Mouse (Mus musculus): Measurements from ENCODE around the gene Saysd1.

The Saysd1 gene

DNA sequence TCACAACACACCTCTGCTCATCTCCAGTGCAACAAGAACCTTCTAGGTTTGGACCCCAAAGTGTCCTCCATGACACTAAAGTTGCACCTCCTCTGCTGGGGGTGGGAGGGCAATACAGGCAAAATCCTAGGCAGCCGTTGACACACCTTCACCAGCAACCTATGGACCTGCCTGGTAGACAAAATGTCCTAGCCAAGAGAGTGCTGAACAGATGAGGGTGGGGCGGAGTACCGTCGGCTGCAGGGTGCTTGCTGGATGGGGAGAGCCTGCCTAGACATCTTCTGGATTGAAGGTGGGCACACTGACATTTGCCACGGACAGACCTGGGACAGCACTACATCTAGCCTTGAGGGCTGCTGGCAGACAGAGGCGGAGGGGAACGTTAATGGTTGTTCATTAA is 26.1 kb upstream of the Saysd1 start:
- DNase-seq (ENCODE audit: low spot score in 2 of 2) = no peak

DNA sequence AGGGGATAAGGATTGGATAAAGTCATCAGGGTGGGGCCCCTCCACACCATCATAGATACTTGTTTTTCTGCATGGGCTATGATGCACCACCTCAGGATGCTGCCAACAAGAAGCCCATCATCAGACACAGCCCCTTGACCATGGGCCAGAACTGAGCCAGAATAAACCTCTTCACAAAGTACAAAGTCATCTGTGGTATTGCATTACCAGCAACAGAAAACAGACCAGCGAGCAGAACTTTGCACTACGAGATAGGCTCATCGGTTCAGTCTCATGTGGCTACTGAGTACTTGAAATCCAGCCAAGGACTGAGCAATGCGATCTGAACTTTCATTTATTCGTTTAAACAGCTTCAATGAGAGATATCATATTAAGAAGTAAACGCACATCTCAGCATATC is 24.4 kb upstream of the Saysd1 start:
- DNase-seq (ENCODE audit: low spot score in 2 of 2) = no peak

DNA sequence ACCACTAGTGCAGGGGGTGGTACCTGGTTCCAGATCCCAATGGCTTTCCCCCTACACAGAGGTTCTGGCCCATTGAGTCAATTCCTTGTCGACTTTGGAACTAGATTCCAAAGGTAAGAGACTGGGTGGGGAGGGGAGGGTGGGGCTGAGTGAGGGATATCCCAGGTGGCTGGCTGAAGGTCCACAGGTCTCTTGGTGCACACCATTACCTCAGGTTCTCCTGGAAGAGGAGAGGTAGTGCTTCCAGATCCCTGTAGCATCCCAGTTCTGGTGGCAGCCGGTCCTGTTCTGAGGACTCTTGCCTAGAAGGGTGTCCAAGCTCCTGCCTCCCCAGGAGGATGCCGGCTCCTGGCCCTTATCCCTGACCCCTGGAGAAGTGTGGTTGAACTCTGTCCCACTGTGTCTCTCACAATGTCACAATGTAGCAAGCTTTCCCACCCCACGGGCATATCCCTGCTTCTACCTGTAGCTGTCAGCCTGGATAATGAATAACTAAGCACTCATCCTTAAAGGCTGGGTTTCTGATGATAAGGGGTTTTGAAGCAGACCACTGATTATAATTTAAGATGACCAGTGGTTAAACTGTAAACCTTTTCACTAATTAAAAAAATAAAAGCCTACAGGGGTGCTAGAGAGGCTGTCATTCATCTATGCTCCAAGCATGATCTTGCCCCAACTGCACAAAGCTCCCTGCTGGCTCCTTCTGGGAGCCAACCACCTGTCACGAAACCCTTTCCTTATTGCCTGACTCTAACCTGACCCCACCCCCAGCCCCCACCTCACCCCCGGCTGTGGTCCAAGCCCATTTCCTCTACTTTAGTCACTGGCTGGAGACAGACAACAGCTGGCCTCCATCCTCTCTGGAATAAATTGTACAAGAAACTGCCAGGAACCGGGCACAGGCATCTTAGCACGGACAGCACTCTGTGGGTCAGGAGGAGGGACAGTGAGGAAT is 20.7 kb upstream of the Saysd1 start:
- DNase-seq (ENCODE audit: low spot score in 2 of 2) = no peak

DNA sequence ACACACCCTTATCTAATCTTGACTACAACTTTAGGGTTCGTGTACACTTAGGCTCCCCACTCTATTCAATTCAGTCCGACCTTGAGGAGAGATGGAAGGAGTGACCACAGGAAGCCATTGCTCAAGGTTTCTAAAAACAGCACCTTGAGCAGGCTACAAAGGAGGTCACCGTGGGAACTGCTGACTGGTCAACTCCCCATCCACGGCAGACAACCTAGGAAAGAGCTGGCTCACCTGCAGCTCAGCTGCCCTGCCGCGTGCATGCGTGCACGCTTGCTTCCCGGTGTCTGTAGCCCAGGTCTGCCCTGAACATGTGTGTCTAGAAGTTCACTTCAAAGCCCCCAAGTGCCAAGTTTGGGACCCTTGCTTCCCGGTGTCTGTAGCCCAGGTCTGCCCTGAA is 19.3 kb upstream of the Saysd1 start:
- no peak for DNase-seq (ENCODE audit: low spot score in 2 of 2)

DNA sequence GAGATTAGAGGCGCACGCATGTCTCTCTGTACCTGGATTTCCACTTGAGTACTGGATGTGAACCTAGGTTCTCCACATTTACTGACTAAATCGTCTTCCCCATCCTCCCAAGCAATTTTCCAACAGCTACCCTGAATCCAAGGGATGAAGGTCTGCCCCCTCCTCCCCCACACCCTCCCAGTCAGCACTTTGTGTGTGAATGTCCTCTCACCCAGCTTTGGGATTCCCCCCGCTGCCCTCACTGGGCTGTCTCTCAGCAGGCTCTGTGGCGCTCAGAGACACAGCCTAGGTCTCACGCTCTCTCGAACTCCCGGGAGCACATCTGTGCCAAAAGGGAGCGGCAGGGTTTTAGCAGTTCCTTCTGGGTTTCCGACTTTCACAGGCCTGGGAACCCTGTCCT is 17.4 kb upstream of the Saysd1 start:
- no peak for DNase-seq (ENCODE audit: low spot score in 2 of 2)

DNA sequence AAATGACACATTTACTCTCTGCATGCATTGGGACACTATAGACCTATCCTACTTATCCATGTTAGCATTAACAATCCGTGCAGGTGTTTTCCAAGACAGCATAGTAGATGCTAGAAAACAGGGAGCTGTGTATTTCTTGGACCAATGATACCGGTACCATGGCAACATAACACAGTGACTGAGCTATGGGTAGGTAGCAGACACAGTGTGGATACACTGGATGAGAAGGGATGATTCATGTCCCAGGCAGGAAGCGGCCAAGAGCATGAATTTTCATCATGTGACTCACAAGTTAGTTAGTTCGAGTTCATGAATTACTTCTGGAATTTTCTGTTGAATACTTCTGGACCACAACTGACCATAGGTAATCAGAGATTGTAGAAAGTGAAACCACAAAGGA is 16.6 kb upstream of the Saysd1 start:
- no peak for DNase-seq (ENCODE audit: low spot score in 2 of 2)

DNA sequence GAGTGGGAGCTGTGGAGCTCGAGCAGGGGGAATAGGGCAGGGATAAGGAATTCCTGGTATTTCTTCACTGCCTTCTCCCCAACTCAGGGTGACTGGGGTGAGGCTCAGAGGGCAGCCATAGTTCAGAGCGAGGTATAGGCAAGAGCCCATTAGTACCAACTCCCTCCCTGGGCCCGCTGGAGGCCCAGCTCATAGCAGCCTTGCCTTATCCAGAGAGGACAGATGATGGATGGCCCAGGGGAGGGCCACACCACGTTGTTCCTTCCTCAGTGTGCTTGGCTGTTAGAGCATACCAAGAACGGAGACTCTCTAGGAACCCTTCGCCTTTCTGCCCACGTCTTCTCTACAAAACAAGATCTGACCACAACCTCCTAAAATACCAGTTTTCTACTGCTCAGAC is 15.9 kb upstream of the Saysd1 start:
- no peak for DNase-seq (ENCODE audit: low spot score in 2 of 2)

DNA sequence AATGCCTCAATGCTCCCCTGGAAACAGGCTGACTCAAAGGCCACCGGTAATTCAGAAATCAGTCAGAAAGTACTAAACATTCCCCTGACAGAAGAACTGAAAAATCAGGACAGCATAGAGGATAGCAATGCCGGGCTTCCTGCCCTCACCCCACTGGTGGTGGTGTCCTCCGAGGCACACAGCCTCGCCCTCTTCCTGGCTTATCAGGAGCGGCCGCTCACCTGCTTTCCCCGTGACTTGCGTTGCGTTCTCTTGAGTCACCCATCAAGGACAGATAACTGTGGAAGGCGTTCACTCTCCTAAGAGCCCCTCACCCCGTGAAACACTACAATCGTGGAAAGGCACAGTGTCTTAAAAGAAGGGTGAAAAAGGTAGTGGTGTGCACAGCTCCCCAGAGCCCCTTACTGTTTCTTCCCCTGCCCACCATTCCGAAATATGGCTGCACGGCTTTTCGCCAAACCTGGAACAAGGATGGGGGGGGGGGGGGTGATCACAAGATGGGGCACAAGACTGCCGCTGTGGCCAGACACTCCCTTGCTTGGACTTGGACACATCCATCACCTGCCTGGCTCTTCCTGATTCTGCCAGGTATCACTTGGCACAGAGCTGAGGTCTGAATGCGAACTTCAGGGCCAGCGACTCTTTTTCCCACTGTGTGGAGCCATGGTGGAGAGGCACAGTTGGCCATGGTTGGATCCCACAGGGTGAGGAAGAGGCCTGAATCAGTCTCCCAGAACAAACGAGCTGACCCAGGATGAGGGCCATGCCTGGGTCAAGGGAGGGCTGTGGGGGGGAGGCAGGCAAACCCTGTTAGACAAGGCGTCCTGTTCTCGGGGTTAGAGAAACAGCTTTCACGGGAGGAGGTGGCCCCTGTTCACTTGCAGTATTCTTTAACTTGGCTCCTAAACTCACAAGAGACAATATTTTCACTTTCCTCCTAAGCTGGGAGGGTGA is 11.1 kb upstream of the Saysd1 start:
- DNase-seq (ENCODE audit: low spot score in 2 of 2) = no peak

DNA sequence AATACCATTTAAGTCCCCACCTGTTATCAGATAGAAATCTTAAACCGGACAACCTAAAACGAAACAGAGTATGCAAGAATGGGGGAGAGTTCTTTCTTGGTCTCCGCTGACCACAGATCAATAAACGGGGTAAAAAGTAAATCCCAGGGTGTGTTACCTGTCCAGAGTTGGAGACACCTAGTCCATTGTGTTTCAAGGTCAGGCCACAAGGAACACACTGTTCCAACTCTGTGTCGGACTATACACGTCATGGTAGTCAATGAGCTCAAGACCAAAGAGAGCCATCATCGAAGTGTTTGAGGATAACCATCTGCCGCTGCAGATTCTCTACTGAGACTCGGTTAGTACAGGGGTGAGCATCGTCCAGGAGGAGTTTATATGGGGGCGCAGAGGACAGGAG is 10.2 kb upstream of the Saysd1 start:
- DNase-seq (ENCODE audit: low spot score in 2 of 2) = no peak

DNA sequence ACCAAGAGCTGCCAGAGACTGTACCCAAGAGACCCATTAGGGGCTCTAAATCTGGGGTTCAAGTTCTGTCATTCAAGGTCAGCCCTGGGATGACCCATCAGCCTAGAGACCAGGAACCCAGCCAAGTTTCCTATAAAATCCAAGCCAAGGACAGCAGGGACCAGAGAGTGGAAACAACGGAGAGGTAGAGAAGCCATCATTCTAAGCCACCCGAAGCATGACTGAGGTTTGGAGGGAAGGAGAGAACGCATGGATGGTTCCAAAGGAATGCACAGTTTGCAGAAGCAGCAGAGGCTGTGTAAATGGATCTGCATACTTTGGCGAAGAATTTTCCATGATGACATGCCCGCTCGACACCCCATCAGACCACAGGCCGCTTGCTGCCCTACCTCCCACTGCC is 9.5 kb upstream of the Saysd1 start:
- DNase-seq (ENCODE audit: low spot score in 2 of 2) = no peak

DNA sequence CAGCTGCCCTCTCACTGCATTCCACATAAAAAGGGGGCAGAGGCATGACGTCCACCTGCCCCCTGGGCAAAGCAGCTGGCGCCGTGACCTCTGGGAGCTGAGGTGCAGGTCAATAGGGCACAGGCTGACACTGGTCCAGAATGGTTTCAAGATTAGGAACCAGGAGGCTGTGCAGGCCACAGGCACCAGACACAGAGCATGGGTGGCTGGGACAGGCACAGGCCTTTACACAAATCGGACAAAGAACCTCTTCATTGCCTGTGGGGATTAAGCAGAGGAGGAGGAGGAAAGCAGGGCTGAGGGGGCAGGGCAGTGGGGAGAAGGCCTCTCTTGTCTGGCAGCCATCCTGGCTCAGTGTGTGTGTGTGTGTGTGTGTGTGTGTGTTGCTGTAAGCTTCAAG is 5.8 kb upstream of the Saysd1 start:
- DNase-seq (ENCODE audit: low spot score in 2 of 2) = peak; percentile 43 to 47

DNA sequence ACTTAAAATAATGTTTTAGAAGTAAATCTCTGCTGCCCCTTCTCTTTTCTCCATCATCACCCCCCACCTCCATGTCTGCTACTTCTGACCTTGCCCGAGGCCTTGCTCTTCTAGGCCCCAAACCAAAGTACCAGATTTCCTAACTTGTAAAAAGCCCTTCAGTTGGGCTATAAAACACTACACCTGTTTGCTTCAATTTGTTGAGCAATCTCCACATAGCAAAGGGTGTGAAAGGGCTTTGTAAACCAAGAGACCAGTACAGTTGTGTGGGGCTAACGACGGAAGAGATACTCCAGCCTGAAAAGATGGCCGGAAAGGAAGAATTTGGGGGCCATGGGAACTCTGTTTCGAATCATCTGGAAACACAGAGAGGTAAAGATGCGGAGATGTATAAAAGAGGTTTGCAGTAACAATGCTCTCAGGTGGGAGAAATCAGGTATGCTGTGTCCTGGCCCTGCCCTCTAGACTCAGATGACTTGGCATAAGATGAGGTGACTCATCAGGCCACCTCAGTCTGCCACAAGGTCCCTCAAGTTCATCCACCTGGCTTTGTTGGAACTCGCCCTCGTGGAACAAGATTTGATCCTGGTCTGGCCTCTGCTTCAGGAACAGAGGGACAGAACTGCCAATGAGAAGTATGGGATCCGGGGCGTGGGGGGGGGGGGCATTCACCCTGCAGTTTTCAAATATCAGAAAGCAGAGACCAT is 3.2 kb downstream of the Saysd1 start:
- no peak for DNase-seq (ENCODE audit: low spot score in 2 of 2)

DNA sequence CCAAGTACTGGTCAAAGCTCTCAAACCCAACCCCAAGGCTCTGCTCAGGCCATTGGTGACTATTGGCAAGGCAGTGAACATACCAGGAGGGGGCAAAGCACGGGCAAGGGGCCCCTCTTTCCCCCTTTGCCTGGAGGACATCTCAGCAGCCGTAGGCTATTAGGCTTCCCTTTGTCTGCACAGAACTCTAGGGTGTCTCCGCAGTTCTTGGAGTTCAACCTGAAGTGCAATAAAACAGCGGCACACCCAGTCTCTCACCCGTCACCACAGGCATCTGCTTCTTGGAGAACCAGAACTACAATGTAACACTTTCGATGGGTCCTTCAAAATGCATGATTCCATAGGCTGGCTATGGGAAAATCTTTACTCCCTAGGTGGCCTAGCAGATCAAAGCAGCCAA is 10.2 kb downstream of the Saysd1 start:
- no peak for DNase-seq (ENCODE audit: low spot score in 2 of 2)

DNA sequence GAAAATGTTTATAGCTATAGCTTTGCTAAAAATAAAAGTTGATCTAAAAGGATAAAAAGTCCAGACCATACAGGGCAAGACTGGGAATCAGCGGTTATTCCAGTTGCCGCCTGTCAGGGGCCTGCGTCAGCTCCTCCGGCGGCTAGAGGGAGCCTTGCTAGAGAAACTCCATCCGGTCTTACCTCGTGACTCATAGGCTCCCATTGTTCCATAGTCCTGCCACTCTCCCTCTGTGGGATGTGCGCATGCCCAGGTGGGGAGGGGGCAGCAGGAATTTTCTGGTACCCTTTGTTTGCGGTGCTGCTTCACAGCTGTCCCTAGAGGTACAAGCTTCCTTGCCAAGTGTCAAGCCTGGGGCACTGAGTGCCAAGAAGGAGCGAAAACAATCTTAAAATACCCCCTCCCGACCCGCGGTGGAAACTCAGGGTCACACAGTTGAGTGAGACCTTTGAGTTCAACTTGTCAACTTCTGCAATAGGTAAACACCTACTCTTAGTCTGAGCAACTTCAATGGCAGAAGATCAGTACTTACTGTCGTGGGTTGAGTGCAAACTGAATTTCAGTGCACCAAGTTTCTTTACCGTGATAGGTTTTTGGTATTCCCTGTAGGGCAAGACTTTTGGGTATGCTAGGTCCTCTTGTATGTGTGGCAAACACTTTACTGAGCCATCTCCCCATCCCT is 10.8 kb downstream of the Saysd1 start:
- DNase-seq (ENCODE audit: low spot score in 2 of 2) = no peak

DNA sequence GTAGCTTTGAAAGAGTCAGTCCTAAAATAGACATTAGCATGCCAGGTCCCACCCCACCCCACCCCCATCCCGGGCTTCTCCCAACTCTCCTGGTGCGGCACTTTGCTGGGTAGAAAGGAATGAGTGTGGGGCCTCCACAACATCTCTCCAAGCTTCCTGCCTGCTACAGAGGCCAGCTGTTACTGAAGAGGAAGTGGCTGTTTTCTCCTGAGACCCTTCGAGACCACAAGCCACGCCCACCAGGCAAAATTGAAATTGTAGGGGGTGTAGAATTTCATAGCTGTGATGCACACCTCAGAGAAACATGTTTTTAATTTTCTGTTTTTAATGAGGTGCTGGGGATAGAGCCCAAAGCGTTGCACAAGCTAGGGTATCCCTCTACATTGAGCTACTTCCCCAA is 17.5 kb downstream of the Saysd1 start:
- no peak for DNase-seq (ENCODE audit: low spot score in 2 of 2)

DNA sequence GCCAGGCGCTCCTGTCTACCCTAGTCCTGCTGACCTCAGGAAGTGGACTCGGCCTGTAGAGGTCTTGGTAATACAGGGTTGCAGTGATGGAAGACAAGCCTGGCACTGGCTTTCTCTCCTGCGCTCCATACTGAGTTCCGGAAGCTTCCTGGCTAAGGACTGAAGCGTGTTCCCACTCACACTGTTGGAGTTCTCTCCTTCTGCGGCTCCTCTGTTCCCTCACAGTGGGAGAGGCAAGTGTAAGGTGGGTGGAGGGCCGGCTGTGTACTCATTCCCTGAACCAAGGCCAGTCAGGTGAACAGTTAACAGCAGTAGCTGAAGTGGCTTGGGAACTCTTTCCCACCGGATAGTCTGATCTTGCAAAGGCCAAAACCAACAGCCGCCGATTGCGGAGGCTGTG is 18.3 kb downstream of the Saysd1 start:
- DNase-seq (ENCODE audit: low spot score in 2 of 2) = no peak

DNA sequence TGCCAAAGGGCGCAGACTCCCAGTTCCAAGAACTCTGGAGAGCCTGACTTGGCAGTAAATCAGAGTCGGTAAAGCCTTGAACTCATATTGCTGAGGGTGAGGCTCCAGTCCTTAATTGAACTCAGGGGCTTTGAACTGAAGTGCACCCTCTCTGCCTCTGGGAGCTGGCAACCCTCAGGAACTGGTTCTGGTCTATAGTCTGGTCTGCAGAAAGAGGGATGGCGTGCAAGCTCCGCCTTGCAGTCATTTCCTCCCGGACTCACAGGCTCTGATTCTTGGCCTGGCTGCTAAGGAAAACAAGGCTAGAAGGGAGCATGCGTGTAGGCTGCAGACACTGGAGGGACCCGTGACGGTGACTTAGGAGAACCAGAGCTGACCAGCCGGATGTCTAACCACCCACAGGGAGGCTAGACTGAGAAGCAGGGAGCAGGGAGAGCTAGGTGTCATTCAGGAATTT is 22.2 kb downstream of the Saysd1 start:
- no peak for DNase-seq (ENCODE audit: low spot score in 2 of 2)

DNA sequence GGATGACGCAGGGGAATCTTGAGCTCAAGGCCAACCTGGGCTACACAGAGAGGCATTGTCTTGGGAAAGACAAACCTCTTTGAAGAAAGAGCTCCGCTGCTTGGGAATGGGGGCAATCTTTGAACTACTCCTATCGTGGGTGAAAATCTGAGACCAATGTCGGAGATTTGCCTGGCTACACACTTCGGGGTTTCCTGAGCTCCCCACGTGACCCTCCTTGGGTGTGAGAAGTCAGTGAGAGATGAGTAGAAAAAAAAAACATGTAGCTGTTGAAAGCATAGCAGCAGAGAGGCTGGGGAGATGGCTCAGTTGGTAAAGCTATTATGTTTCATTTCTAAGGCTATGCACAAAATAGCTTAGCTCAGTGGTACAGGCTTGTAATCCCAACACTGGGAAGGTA is 23.4 kb downstream of the Saysd1 start:
- no peak for DNase-seq (ENCODE audit: low spot score in 2 of 2)

DNA sequence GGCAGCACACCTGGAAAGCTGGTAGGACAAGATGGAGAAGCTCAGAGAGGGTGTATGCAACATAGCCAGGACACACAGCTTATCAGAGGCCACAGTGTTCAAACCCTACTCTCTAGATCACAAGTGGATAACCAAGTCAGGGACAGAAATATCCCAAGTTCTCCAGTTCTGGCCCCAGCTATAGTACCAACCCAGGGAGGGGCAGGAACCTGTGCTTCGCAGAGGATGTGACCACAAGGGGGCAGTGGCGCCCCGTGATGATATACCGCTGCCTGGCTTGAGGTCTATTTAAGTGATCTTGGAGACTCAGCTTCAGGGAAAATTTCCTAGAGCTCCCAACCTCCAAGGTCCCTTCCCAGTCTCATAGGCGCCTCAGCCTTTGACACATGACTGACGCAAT is 24.4 kb downstream of the Saysd1 start:
- peak; percentile 85 to 90 for DNase-seq (ENCODE audit: low spot score in 2 of 2)

DNA sequence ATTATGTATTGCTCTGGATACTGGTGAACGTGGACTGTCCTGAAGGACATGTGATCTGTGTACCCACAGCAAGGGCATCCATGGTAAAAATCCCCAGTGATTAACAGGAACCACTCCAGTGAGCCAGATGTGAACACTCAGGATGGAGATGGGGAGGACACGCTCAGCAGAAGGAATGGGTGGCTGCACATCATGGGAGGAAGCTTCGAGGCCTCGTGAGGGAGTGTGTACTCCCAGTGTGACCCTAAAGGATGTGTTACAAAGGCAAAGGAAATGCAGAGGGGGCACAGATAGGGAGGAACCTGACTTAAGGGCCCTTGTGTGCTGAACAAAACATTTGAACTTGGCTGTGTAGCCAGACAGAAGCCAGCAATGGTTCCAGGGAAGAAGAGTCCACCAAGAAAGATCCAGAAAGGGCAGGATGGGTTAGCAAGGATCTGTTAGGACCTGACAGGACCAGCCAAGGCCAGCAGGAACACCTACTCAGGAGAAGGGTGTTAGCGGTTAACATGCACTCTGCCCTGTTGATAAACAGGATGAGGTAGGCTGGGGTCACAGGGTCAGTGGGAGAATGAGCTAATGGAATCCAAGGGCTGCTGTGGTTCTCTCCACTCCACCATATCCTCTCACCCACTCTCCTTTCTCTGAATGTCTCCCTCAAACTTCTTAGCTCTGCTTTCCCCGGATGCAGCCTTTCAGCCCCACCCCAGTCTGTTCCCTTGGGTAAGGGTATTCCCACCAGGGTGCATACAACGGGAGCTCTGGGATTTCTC is 25.0 kb downstream of the Saysd1 start:
- DNase-seq (ENCODE audit: low spot score in 2 of 2) = no peak

DNA sequence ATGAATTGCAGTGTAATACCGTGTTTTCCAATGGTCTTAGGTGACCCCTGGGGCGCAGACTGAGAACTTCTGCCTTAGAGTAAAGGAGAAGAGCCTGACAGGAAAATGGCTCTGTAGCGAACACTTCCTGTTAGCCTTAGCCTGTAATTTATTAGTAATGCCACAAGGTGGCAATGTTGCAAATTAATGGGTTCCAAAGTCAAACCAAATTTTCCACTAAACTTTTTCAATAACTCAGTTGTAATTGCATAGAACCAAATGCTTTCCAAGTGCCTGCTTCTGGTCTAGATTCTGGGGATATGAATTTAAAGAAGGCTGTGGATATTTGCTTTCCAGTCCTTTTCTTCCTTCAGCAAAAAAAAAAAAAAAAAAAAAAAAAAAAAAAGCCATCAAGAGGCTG is 26.1 kb downstream of the Saysd1 start:
- DNase-seq (ENCODE audit: low spot score in 2 of 2) = no peak

All from right cerebral cortex, postnatal 10 days (tissue).